Mouse (Mus musculus): ENCODE measurements around the gene Txn2.

- no peak for TF ChIP-seq CTCF (IDR thresholded peaks at IDR 0.05; ENCODE audit: low read depth)
- TF ChIP-seq EP300 (IDR thresholded peaks at IDR 0.05; ENCODE audit: low read depth), result no peak
Observed at GRCm38 (mm10) chr15:77960693-77961092, 31.9 kb upstream of the Txn2 start.
